Comparison of ENCODE assay signal across 8 mouse cellular contexts in genomic region chr4:145034506-145035243, GRCm38 (mm10).
DNase-seq lines count a peak whose midpoint lies in the region; ATAC-seq and TF ChIP-seq lines count a peak whose summit lies in the region.

No protein-coding gene starts in this region.

- TF ChIP-seq CTCF in intestine, postnatal 0 days (IDR thresholded peaks at IDR 0.05; ENCODE audit: low read depth), result no peak
- no peak for TF ChIP-seq CTCF in liver, postnatal 0 days (IDR thresholded peaks at IDR 0.05; ENCODE audit: low read depth)

- peak; percentile 90 for ATAC-seq in erythroid progenitor cell, adult 5-6 weeks (replicated peaks; ENCODE audit: low FRiP score, poor library complexity, severe bottlenecking)
- ATAC-seq in intestine, postnatal 0 days, result peak; percentile 60
- peak; percentile 86 for ATAC-seq in liver, postnatal 0 days
- no peak for ATAC-seq in cerebellum, adult (ENCODE audit: insufficient number of reproducible peaks, low FRiP score, low TSS enrichment)
- no peak for ATAC-seq in monocyte, adult 5-6 weeks (replicated peaks; ENCODE audit: insufficient number of reproducible peaks, low FRiP score, low TSS enrichment, poor library complexity, severe bottlenecking)

- H3K27ac ChIP-seq in intestine, postnatal 0 days (ENCODE audit: low read depth, low read length), result 0 out of 2 replicates have a peak overlapping the region, but pooled peaks have one; percentile 3
- peak overlapping the region; percentile 70 for H3K27ac ChIP-seq in liver, postnatal 0 days (ENCODE audit: low read depth)

- H3K9me3 ChIP-seq in intestine, postnatal 0 days (ENCODE audit: control insufficient read depth), result no peaks in the 10 kb centered on the region
- H3K9me3 ChIP-seq in liver, postnatal 0 days (ENCODE audit: low read length), result no peaks in the 10 kb centered on the region

- H3K27me3 ChIP-seq in intestine, postnatal 0 days (replicated peaks; ENCODE audit: control insufficient read depth, insufficient read depth, low read length), result no peaks in the 10 kb centered on the region
- no peaks in the 10 kb centered on the region for H3K27me3 ChIP-seq in liver, postnatal 0 days (ENCODE audit: insufficient read depth, low read length)

- DNase-seq in spleen, adult 12 weeks (ENCODE audit: low spot score), result peak; percentile 63
- no peak for DNase-seq in spleen, adult 18-20 months
- DNase-seq in liver, postnatal 0 days, result peak; percentile 74
- DNase-seq in layer of hippocampus, adult 11-12 months (ENCODE audit: low spot score), result no peak

- peaks cover 13% of the 10 kb centered on the region; the same call in 1 of the 2 replicates for H3K36me3 ChIP-seq in intestine, postnatal 0 days (ENCODE audit: control insufficient read depth, insufficient read depth)
- H3K36me3 ChIP-seq in liver, postnatal 0 days (replicated peaks; ENCODE audit: insufficient read depth, low read length), result peaks cover 19% of the 10 kb centered on the region

- no peak overlapping the region for H3K9ac ChIP-seq in intestine, postnatal 0 days (ENCODE audit: low read depth, low read length)
- peak overlapping the region; percentile 51 for H3K9ac ChIP-seq in liver, postnatal 0 days (replicated peaks)

- no peak overlapping the region for H3K4me3 ChIP-seq in intestine, postnatal 0 days (ENCODE audit: low read depth, low read length)
- no peak overlapping the region for H3K4me3 ChIP-seq in liver, postnatal 0 days (ENCODE audit: low read depth, low read length)

- peaks cover 22% of the 10 kb centered on the region for H3K4me1 ChIP-seq in intestine, postnatal 0 days (replicated peaks; ENCODE audit: control insufficient read depth, insufficient read depth, low read length)
- peaks cover 68% of the 10 kb centered on the region for H3K4me1 ChIP-seq in liver, postnatal 0 days (ENCODE audit: insufficient read depth)

- H3K4me2 ChIP-seq in intestine, postnatal 0 days (replicated peaks; ENCODE audit: low read depth), result no peak overlapping the region
- peak overlapping the region; percentile 50 for H3K4me2 ChIP-seq in liver, postnatal 0 days (ENCODE audit: low read depth, low read length)

- TF ChIP-seq EP300 in liver, postnatal 0 days (IDR thresholded peaks at IDR 0.05; ENCODE audit: low read depth), result peak; percentile 98

- 7% methylated on average over 11 of the region's 11 CpGs for WGBS in intestine, postnatal 0 days
- WGBS in liver, postnatal 0 days (ENCODE audit: insufficient replicate concordance), result 23% methylated on average over 11 of the region's 11 CpGs

Comparison
In these comparisons a context has a peak if more than half of its experiments do, and no peak if none do; other contexts are left out.
1. DNase-seq: peak in spleen, adult 12 weeks (single experiment) and liver, postnatal 0 days (single experiment); none in spleen, adult 18-20 months (0 of 2) and layer of hippocampus, adult 11-12 months (single experiment).
2. ATAC-seq: peak in erythroid progenitor cell, adult 5-6 weeks (single experiment), intestine, postnatal 0 days (single experiment) and liver, postnatal 0 days (single experiment); none in cerebellum, adult (single experiment) and monocyte, adult 5-6 weeks (single experiment).